Comparison of ENCODE assay signal across 8 mouse cellular contexts in genomic region chr14:121339951-121340401, GRCm38 (mm10). TPM values are rescaled to one million over a fixed set of nuclear protein-coding genes. Genes with fewer than 3 reads are reported as not detected.
DNase-seq lines count a peak whose midpoint lies in the region; ATAC-seq and TF ChIP-seq lines count a peak whose summit lies in the region.

No protein-coding gene starts in this region.

- H3K4me1 ChIP-seq in midbrain, embryonic 10.5 days = peaks cover 12% of the 10 kb centered on the region
- H3K4me1 ChIP-seq in midbrain, embryonic 14.5 days (ENCODE audit: control insufficient read depth, insufficient read depth, low read length) = no peaks in the 10 kb centered on the region
- no peaks in the 10 kb centered on the region for H3K4me1 ChIP-seq in hindbrain, embryonic 11.5 days (replicated peaks; ENCODE audit: control insufficient read depth, insufficient read depth, low read length)

- H3K27me3 ChIP-seq in midbrain, embryonic 10.5 days (ENCODE audit: low read depth, poor library complexity, severe bottlenecking) = no peaks in the 10 kb centered on the region
- H3K27me3 ChIP-seq in midbrain, embryonic 14.5 days (ENCODE audit: control insufficient read depth, insufficient read depth, low read length) = no peaks in the 10 kb centered on the region
- no peaks in the 10 kb centered on the region for H3K27me3 ChIP-seq in hindbrain, embryonic 11.5 days (ENCODE audit: control insufficient read depth, insufficient read depth, low read length)

- TF ChIP-seq CTCF in gastrocnemius, adult 2 months (IDR thresholded peaks at IDR 0.05) = no peak
- TF ChIP-seq CTCF in left cerebral cortex, adult 2 months (IDR thresholded peaks at IDR 0.05) = no peak

- no peak for ATAC-seq in midbrain, embryonic 14.5 days (ENCODE audit: low FRiP score, low TSS enrichment)
- ATAC-seq in megakaryocyte, adult 5-6 weeks (ENCODE audit: poor library complexity, severe bottlenecking) = peak; percentile 14; the same call in 1 of the 2 replicates
- ATAC-seq in hindbrain, embryonic 11.5 days (ENCODE audit: low FRiP score) = no peak

- no peak overlapping the region for H3K4me3 ChIP-seq in midbrain, embryonic 10.5 days
- no peak overlapping the region for H3K4me3 ChIP-seq in midbrain, embryonic 14.5 days (replicated peaks; ENCODE audit: low read depth, low read length)
- H3K4me3 ChIP-seq in gastrocnemius, adult 2 months = peak overlapping the region; percentile 48
- H3K4me3 ChIP-seq in hindbrain, embryonic 11.5 days (ENCODE audit: low read depth, low read length) = no peak overlapping the region
- no peak overlapping the region for H3K4me3 ChIP-seq in left cerebral cortex, adult 2 months

- DNase-seq in midbrain, embryonic 10.5 days (ENCODE audit: low spot score) = no peak
- no peak for DNase-seq in midbrain, embryonic 14.5 days
- DNase-seq in gastrocnemius, adult 2 months = peak; percentile 86
- peak; percentile 82 to 83 for DNase-seq in kidney, adult 8-10 months
- no peak for DNase-seq in hindbrain, embryonic 11.5 days (ENCODE audit: low spot score)
- no peak for DNase-seq in left cerebral cortex, adult 2 months (ENCODE audit: extremely low spot score in 1 of 2, low spot score in 2 of 2)
- no peak for DNase-seq in spleen, adult 18-20 months

- no peaks in the 10 kb centered on the region for H3K9me3 ChIP-seq in midbrain, embryonic 10.5 days (replicated peaks)
- no peaks in the 10 kb centered on the region for H3K9me3 ChIP-seq in midbrain, embryonic 14.5 days (ENCODE audit: control insufficient read depth, low read length)
- H3K9me3 ChIP-seq in hindbrain, embryonic 11.5 days (ENCODE audit: control insufficient read depth, low read length) = no peaks in the 10 kb centered on the region

- H3K27ac ChIP-seq in midbrain, embryonic 10.5 days (replicated peaks) = peak overlapping the region; percentile 42; the same call in 1 of the 2 replicates
- H3K27ac ChIP-seq in midbrain, embryonic 14.5 days (replicated peaks; ENCODE audit: low read depth, low read length) = no peak overlapping the region
- H3K27ac ChIP-seq in gastrocnemius, adult 2 months = peak overlapping the region; percentile 83
- H3K27ac ChIP-seq in hindbrain, embryonic 11.5 days (ENCODE audit: low read depth, low read length) = no peak overlapping the region
- no peak overlapping the region for H3K27ac ChIP-seq in left cerebral cortex, adult 2 months

- WGBS in midbrain, embryonic 10.5 days = 86% methylated on average over 8 of the region's 8 CpGs
- WGBS in midbrain, embryonic 14.5 days = 83% methylated on average over 8 of the region's 8 CpGs
- WGBS in hindbrain, embryonic 11.5 days = 84% methylated on average over 8 of the region's 8 CpGs

- H3K9ac ChIP-seq in midbrain, embryonic 14.5 days (replicated peaks; ENCODE audit: low read length) = no peak overlapping the region
- no peak overlapping the region for H3K9ac ChIP-seq in hindbrain, embryonic 11.5 days (ENCODE audit: low read depth, low read length)

- H3K4me2 ChIP-seq in midbrain, embryonic 14.5 days (ENCODE audit: low read length) = no peak overlapping the region
- no peak overlapping the region for H3K4me2 ChIP-seq in hindbrain, embryonic 11.5 days (replicated peaks; ENCODE audit: low read depth, low read length)

- H3K36me3 ChIP-seq in midbrain, embryonic 10.5 days = peaks cover 27% of the 10 kb centered on the region
- H3K36me3 ChIP-seq in midbrain, embryonic 14.5 days (ENCODE audit: control insufficient read depth, insufficient read depth, low read length) = peaks cover 14% of the 10 kb centered on the region; the same call in 1 of the 2 replicates
- 0 out of 2 replicates have a peak, but pooled peaks cover 3% of the 10 kb centered on the region for H3K36me3 ChIP-seq in hindbrain, embryonic 11.5 days (ENCODE audit: control insufficient read depth, insufficient read depth, low read length)

- intact Hi-C loops in gastrocnemius, adult 2 months (cut with DNase I) = loop anchor here (5.0 kb wide), 1 partner anchor 37 kb away; no protein-coding TSS in a partner anchor
- intact Hi-C loops in left cerebral cortex, adult 2 months (cut with DNase I) = no loop called here

RNA-seq across cellular contexts. Expression of gene Stk24, which starts 39.8 kb away (rescaled TPM):
- polyA plus RNA-seq in midbrain, embryonic 10.5 days (2016; fragmentation: Nextera tagmentation; extraction: Ambion mirVana) = 35.0 and 36.8 TPM in 2 replicates
- 17.2 and 23.3 TPM in 2 replicates for polyA plus RNA-seq in midbrain, embryonic 14.5 days (2014; fragmentation: Nextera tagmentation; extraction: Ambion mirVana)
- 10 to 100 TPM; 29.7 to 40.0 TPM for total RNA-seq in gastrocnemius, adult 2 months (2021)
- 143 and 146 TPM in 2 replicates for total RNA-seq in megakaryocyte, adult 5-6 weeks (2015)
- 105 and 124 TPM in 2 replicates for total RNA-seq in megakaryocyte, adult 5-6 weeks (2017)
- polyA plus RNA-seq in hindbrain, embryonic 11.5 days (2014; fragmentation: Nextera tagmentation; extraction: Ambion mirVana) = 33.3 and 37.2 TPM in 2 replicates
- 10 to 100 TPM; 67.8 to 74.2 TPM for total RNA-seq in left cerebral cortex, adult 2 months (2021)

Comparison
In these comparisons a context has a peak if more than half of its experiments do, and no peak if none do; other contexts are left out.
1. H3K27ac ChIP-seq: peak in midbrain, embryonic 10.5 days (single experiment) and gastrocnemius, adult 2 months (single experiment); none in midbrain, embryonic 14.5 days (single experiment), hindbrain, embryonic 11.5 days (single experiment) and left cerebral cortex, adult 2 months (single experiment).
2. DNase-seq: peak in gastrocnemius, adult 2 months (single experiment) and kidney, adult 8-10 months (2 of 2); none in midbrain, embryonic 10.5 days (single experiment), midbrain, embryonic 14.5 days (single experiment), hindbrain, embryonic 11.5 days (single experiment), left cerebral cortex, adult 2 months (0 of 2) and spleen, adult 18-20 months (0 of 2).